Mouse (Mus musculus): ENCODE results near the gene Myh4. TPM values are rescaled to one million over a fixed set of nuclear protein-coding genes. Genes with fewer than 3 reads are reported as not detected.
A peak's percentile ranks its signal among the peaks of the same experiment; 100 is the strongest.

Gene Myh4
- under 1 TPM; 0.07 to 0.15 TPM for total RNA-seq (2021)
- long read RNA-seq, experiment 1 = 0 reads
- long read RNA-seq, experiment 2, partial matches to known transcripts = 4 of 4 reads
- long read RNA-seq, experiment 2, other reads (novel, unspliced or antisense) = 0 of 4 reads

- no peak for DNase-seq (ENCODE audit: low spot score in 2 of 2)
- H3K27ac ChIP-seq = no peak within 1 kb of the TSS
- no peak for TF ChIP-seq CTCF (conservative IDR thresholded peaks at IDR 0.05)
- H3K4me3 ChIP-seq = no peak within 1 kb of the TSS
Observed at GRCm38 (mm10) chr11:67237481-67238079, at the start of gene Myh4. Gene Myh4, plus strand, starts transcription at chr11:67238029.

GRCm38 (mm10) chr11:67190316-67190715 lies 47.5 kb upstream of the Myh4 start:
- DNase-seq (ENCODE audit: low spot score in 2 of 2) = no peak
- Histone ChIP-seq H3K4me3 (no peak overlapping the region), H3K27ac (no peak overlapping the region)
- TF ChIP-seq CTCF (conservative IDR thresholded peaks at IDR 0.05) = no peak

DNA sequence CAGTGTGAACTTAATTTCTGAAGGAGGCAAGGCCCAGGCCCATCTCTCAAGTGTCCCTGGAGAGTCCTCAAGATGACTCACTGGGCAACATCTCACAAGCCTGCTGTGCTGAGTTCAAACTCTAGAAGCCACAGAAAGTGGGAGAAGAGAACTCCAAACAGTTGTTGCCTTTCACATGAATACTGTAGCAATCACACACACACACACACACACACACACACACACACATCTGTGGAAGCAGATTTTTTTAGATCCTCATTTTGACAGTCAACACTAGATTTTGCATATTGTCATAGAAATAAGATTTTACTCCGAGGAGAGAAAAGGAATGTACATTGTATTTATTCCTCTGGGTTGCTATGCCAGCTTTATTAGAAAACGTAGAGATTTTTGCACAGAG lies 47.0 kb upstream of the Myh4 start:
- no peak for DNase-seq (ENCODE audit: low spot score in 2 of 2)
- H3K27ac ChIP-seq = no peak overlapping the region
- no peak for TF ChIP-seq CTCF (conservative IDR thresholded peaks at IDR 0.05)
- no peak overlapping the region for H3K4me3 ChIP-seq

GRCm38 (mm10) chr11:67191496-67191895 lies 46.3 kb upstream of the Myh4 start:
- Histone ChIP-seq H3K4me3 (no peak overlapping the region), H3K27ac (no peak overlapping the region)
- DNase-seq (ENCODE audit: low spot score in 2 of 2) = no peak
- TF ChIP-seq CTCF (conservative IDR thresholded peaks at IDR 0.05) = no peak

DNA sequence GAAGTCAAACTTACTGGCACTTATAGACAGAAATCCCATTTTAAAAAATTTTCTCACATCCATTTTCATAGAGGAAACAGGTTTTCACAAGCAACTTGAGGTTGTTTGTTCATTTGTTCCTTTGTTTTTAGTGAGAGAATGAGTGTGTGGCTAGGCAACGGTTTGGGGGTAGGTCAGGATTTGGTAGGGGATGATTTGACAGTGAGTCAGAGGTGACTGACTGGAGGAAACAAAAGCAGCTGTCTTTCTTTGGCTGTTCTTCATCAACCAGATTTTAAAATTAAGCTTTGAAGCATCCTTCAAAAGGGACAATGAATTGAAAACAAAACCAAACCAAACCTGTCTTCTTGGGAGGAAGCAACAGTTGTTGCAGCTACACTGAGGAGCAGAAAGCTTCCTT lies 38.5 kb upstream of the Myh4 start:
- Histone ChIP-seq H3K27ac (no peak overlapping the region), H3K4me3 (no peak overlapping the region)
- DNase-seq (ENCODE audit: low spot score in 2 of 2) = no peak
- no peak for TF ChIP-seq CTCF (conservative IDR thresholded peaks at IDR 0.05)

- TF ChIP-seq CTCF (conservative IDR thresholded peaks at IDR 0.05) = no peak
- no peak for DNase-seq (ENCODE audit: low spot score in 2 of 2)
Observed at GRCm38 (mm10) chr11:67199752-67200151, 38.1 kb upstream of the Myh4 start, which contains the start of gene Myh1. Gene Myh1, plus strand, starts transcription at chr11:67200052.

DNA sequence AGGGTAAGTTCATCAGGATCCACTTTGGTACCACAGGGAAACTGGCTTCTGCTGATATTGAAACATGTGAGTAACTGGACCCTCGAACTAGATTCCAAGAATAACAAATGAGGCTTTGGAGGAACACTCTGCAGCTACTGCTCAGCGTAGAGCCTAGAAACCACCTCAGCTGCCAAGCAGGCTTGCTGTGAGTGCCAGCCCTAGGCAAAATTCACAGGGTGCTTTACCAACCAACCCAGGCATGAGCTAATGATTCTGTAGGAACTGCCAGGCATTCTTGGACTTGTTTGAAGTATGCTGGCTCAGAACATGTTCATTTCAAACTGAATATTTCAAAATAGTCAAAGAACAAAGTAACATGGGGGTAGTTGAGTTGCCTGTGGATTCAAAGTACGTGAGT lies 33.1 kb upstream of the Myh4 start:
- no peak overlapping the region for H3K27ac ChIP-seq
- no peak for TF ChIP-seq CTCF (conservative IDR thresholded peaks at IDR 0.05)
- peak in 1 of 2 experiments; percentile 13 for DNase-seq (ENCODE audit: low spot score in 2 of 2)
- no peak overlapping the region for H3K4me3 ChIP-seq

More at GRCm38 (mm10) chr11:67199752-67200151, 38.1 kb upstream of the Myh4 start, which contains the start of gene Myh1:
- Histone ChIP-seq H3K4me3 (no peak within 1 kb of the TSS), H3K27ac (no peak within 1 kb of the TSS)

- Histone ChIP-seq H3K4me3 (no peak overlapping the region), H3K27ac (no peak overlapping the region)
- TF ChIP-seq CTCF (conservative IDR thresholded peaks at IDR 0.05) = no peak
- DNase-seq (ENCODE audit: low spot score in 2 of 2) = peak in 1 of 2 experiments; percentile 44
Observed at GRCm38 (mm10) chr11:67221803-67222202, 16.0 kb upstream of the Myh4 start.

DNA sequence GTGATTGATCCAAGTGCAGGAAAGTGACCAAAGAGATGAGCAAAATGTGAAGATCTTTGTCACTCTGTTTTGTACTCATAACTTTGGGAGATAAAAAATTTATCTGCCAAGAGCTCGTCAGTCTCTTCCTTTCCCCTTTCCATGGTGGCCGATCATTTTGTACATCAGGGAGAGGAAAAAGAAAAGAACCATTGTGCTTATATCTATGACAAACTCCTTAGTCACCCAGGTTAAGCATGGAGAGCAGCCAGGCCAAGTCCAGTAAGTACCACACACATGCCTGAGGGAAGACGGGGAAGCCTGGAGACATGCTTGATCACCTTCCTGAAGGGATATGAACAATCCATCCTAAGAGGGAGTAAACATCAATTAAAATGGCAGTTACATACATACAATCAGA lies 13.4 kb upstream of the Myh4 start:
- DNase-seq (ENCODE audit: low spot score in 2 of 2) = no peak
- H3K4me3 ChIP-seq = no peak overlapping the region
- TF ChIP-seq CTCF (conservative IDR thresholded peaks at IDR 0.05) = no peak
- no peak overlapping the region for H3K27ac ChIP-seq

DNA sequence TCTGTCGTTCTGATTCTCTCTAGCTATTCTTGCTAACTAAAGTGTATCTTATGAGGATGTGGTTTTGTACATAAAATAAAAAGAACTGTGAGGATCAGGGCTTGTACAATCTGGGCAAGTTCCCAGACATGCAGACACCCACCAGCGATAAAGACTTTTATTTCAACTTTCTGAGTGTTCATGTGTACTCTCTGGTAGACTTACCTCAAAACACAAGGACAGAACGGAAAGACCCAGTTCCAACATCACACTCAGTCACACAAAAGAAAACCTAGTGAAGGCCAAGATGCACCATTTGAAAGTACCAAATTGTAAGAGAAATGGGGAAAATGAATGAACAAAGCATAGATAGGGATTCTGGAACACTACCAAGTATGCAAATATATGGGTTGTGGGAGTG lies 9.1 kb upstream of the Myh4 start:
- DNase-seq (ENCODE audit: low spot score in 2 of 2) = no peak
- no peak for TF ChIP-seq CTCF (conservative IDR thresholded peaks at IDR 0.05)
- H3K4me3 ChIP-seq = no peak overlapping the region
- H3K27ac ChIP-seq = no peak overlapping the region

- no peak for TF ChIP-seq CTCF (conservative IDR thresholded peaks at IDR 0.05)
- no peak overlapping the region for H3K27ac ChIP-seq
- DNase-seq (ENCODE audit: low spot score in 2 of 2) = no peak
- H3K4me3 ChIP-seq = no peak overlapping the region
Observed at GRCm38 (mm10) chr11:67229166-67229565, 8.7 kb upstream of the Myh4 start.

- no peak overlapping the region for H3K27ac ChIP-seq
Observed at GRCm38 (mm10) chr11:67229946-67230345, 7.9 kb upstream of the Myh4 start.

DNA sequence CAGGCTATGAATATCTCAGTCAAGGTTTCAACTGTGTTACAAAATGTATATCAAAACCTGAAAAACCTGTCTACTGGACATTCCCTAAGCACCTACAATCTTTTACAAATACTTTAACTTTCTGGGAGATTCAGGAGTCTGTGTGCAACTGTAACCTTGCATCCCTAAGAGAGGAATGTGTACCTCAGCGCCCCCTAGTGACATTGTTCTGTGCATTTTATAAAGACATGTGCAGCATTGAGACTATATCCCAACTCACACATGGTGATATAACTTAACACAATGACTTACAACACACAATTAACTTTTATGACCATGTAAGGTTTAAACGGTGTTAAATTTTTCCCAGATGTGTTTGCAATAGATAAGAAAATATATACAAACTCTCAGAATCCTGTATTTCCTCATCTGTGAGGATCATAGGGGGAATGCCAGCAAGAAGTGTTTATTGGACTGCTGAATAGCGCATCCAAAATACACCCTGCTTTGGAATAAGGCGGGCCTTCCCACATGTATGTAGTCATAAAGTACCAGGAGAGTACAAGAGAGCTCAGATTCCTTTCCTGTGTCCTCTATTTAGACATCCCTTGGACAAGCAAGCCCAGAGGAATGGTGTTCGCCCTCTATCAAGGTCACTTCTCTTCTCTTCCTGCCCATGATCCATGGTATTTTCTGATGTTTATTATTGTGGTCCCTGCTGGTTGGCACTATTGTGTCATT lies 2.0 kb upstream of the Myh4 start:
- peak; percentile 32 to 63 for DNase-seq (ENCODE audit: low spot score in 2 of 2)
- Histone ChIP-seq H3K4me3 (no peak overlapping the region), H3K27ac (no peak overlapping the region)
- TF ChIP-seq CTCF (conservative IDR thresholded peaks at IDR 0.05) = peak; percentile 80

More at GRCm38 (mm10) chr11:67229946-67230345, 7.9 kb upstream of the Myh4 start:
- no peak for TF ChIP-seq CTCF (conservative IDR thresholded peaks at IDR 0.05)
- H3K4me3 ChIP-seq = no peak overlapping the region
- DNase-seq (ENCODE audit: low spot score in 2 of 2) = no peak

GRCm38 (mm10) chr11:67236799-67237198 lies 1.0 kb upstream of the Myh4 start:
- no peak overlapping the region for H3K27ac ChIP-seq
- no peak for DNase-seq (ENCODE audit: low spot score in 2 of 2)
- no peak overlapping the region for H3K4me3 ChIP-seq
- no peak for TF ChIP-seq CTCF (conservative IDR thresholded peaks at IDR 0.05)
